Mouse (Mus musculus) urinary bladder, adult 18-20 months (tissue): ENCODE measurements at regions not wholly inside any gene's neighbourhood (a gene's known extent, or its start where the extent isn't known, plus 50 kb on each side); places are given as distances from the start of the nearest gene placed in this dataset.

Experiments
- DNase-seq, 2 experiments: peaks; one replicate each; pipeline ENCODE4 v3.0.0; 2022; ENCODE audit warnings: low spot score in 2 of 2, mixed read lengths in 2 of 2

GRCm38 (mm10) chr4:124075551-124075950, 157.7 kb upstream of the 4930535I16Rik start:
- DNase-seq: no peak

DNA sequence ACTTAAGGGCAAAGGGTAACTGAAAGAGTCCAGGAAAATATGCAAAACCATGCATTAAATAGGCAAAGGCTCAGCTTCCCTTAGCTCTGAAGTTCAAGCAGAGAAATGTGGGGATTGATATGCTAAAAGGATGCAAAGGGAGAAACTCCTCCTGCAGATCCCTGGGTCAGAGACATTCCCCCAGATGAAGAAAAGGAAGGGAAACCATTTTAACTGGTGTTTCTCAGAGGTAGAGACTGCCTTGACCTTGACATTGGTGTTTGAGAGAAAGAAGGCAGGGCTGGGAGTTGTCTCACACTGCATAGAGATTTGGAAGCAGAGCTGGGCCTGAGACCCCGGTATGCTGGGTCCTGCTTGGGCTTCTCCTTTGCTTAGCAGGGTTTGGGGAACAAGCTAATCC, 155.8 kb upstream of the 4930535I16Rik start:
- no peak for DNase-seq

- no peak for DNase-seq
Measured at GRCm38 (mm10) chr4:124064601-124065000, 146.8 kb upstream of the 4930535I16Rik start.

DNA sequence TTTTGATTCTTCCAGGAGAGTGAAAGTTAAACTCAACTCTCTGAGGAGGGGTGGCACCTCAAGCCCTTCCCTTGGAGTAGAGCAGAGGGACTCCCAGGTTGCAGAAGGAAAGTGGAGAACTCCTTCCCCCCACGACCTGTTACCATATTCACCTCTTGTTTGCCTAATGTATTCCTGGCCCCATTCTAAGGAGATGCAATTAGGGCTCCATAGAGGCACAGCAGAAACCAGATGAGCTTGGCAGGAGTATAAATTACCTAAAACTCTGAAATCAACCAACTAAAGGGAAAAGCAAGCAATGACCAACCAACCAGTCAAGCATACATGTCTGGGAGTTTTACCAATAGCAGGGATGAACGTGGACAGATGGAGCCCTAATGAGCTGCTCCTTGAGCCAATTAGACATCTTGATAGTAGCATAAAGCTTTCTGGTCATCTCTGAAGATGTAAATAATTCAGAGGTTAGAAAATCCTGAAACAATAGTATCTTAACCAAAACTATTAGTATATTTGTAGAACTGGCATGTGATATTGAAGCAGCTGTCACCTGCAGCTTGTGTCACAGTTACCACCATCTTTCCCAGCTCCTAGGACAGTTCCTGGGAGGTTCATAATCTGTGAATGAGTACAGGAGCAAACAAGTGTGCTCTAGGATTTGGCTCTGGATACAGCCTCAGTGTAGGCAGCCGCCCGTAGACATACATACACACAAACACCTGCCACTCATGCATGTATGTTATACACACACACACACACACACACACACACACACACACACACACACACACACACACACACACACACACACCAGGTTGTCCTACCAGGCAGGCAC, 145.7 kb upstream of the 4930535I16Rik start:
- DNase-seq: no peak

- DNase-seq: no peak
Measured at GRCm38 (mm10) chr4:124057607-124058006, 139.8 kb upstream of the 4930535I16Rik start.

GRCm38 (mm10) chr4:124054240-124054760, 136.5 kb upstream of the 4930535I16Rik start:
- no peak for DNase-seq

GRCm38 (mm10) chr4:124053340-124054038, 135.7 kb upstream of the 4930535I16Rik start:
- DNase-seq: no peak

DNA sequence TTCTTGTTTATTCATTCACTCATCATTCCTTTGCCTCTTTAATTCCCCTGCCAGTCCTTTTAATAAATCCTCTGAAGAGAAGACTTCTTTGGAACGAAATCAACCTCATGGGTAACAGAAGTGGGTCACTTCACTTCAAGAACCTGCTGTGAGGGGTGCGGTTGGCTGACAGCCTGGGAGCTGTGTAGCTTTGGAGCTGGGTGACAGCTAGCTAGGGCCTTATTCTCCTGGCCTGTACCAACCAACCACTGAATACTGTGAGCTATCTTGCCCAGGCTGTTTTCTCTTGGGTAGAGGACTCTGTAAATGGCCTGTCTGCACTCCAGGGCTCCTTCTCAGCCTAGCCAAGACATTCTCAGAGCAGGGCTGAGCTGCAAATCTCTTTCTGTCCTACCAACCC, 134.6 kb upstream of the 4930535I16Rik start:
- DNase-seq: no peak

- DNase-seq: no peak
Measured at GRCm38 (mm10) chr4:124048348-124048831, 130.6 kb upstream of the 4930535I16Rik start.

DNA sequence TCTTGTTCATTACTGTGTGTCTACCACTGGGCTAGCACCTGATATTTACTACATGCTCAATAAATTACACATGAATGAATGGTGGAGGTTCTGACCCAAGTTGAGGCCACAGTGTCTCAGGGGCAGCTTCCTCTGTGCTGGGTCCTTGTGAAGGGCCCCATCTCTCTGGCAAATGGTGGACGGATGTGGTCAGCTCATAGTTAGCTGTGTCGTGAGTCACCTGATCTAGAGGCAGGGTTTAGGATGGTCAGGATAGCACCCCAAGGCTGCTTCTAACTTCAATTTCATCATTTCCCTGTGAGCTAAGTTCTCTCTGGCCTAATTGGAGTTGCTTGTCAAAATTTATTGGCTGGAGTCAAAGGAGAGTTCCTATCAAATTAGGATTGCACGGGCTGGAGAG, 130.1 kb upstream of the 4930535I16Rik start:
- DNase-seq: no peak

DNA sequence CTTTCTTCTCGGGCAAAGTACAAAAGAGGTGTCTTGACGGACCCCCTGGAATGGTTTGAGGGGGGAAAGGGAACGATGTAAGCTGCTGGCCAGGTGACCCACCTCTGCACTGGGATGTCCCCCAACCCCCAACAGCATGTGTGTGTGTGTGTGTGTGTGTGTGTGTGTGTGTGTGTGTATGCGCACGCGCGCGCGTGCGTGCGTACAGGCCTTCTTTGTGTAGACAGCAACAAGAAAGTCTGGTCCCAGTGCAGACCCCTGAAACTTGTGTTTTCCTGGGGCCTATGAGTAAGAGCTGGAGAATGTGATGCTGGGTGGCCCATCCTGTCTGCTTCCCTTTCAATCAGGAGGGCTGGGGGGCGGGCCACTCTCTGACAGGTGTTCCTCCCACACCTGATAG, 118.7 kb upstream of the 4930535I16Rik start:
- no peak for DNase-seq

- no peak for DNase-seq
Measured at GRCm38 (mm10) chr4:124035657-124036061, 117.8 kb upstream of the 4930535I16Rik start.

DNA sequence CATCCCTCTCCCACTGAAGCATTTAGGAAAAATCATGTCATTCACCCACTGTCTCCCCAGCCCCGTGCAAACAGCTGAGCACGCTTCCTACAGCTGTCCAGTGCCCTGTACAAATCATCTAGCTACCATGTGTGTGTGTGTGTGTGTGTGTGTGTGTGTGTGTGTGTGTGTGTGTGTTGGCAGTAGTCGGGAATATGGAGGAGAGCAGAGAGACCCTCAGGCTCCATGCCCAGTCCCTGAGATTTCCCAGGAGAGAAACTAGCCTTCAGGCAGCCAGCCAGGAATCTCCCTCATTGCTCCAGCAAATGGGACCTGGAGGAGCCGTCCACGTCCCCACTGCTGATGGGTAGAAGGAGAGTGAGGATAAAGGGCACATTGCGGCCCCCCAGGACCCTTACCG, 117.4 kb upstream of the 4930535I16Rik start:
- DNase-seq: no peak

GRCm38 (mm10) chr4:124028061-124028460, 110.2 kb upstream of the 4930535I16Rik start:
- no peak for DNase-seq

DNA sequence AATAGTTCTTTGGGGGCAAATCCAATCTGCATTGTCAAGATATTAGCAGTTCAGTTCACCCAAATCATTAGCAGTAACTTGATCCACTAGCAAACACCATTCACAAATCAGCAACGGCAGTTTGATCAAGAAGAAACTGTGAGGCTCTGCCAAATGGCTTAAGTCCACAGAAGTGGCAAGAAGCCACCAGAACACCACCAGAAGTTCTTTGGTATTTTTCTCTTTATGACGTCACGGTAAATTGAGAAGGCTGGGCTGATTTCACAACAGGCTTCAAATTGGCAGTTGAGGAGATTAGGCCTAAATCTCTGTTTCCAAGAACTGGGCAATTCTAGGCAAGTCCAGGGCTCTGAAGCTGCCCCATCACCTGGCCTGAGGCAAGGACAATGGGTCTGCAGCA, 98.6 kb upstream of the 4930535I16Rik start:
- no peak for DNase-seq

GRCm38 (mm10) chr4:124015323-124015722, 97.5 kb upstream of the 4930535I16Rik start:
- DNase-seq: no peak

DNA sequence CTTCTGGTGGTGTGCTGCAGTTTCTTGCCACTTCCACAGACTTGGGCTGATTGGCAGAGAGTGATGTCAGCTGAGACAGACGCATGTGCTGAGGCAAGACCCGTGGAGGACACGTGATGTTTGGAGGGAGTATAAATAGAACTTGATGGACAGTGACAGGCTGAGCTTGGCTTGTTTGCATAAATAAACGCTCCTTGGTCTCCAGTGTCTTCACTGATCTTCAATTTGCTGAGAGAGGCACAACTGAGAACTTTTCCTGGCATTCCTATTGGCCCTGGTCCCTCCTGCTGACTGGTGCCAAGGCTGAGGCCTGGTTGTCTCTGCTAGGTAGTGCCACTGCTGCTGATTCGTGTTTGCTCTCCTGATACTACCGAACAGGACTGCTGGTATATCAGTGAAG, 94.6 kb upstream of the 4930535I16Rik start:
- no peak for DNase-seq

GRCm38 (mm10) chr4:124008725-124009124, 90.9 kb upstream of the 4930535I16Rik start:
- DNase-seq: no peak

DNA sequence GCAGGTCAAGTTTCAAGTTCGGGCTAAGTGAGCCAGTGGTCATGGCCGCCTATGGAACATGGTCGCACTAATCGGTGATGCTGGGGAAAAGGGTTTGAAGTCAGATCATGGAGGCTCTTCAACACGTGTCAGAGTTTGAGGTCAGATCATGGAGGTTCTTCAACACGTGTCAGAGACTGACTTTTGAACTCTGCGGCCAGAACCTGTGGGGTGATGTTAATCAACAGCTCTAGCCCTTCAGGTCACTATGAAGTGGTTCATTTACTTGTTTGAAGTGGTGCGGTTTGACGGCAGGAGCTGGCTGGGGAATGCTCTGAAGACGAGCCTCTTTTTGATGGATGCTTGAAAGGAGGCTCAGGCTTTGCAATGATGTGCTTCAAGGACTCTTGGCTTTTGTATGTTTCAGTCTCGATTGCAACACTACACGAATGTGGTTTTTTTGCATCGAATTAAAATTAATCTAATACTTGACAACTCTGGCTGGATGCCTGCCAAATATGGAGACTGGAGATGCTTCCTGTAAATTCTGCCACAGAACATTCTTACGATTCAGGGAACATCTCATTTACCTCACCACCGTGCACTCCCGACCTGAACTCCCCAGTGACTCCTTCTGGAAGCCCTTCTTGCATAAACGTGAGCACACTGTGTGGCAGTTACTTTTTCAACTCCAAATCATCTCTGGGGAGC, 87.9 kb upstream of the 4930535I16Rik start:
- no peak for DNase-seq

GRCm38 (mm10) chr4:124002760-124003159, 84.9 kb upstream of the 4930535I16Rik start:
- no peak for DNase-seq

GRCm38 (mm10) chr4:124002105-124002504, 84.3 kb upstream of the 4930535I16Rik start:
- DNase-seq: no peak

DNA sequence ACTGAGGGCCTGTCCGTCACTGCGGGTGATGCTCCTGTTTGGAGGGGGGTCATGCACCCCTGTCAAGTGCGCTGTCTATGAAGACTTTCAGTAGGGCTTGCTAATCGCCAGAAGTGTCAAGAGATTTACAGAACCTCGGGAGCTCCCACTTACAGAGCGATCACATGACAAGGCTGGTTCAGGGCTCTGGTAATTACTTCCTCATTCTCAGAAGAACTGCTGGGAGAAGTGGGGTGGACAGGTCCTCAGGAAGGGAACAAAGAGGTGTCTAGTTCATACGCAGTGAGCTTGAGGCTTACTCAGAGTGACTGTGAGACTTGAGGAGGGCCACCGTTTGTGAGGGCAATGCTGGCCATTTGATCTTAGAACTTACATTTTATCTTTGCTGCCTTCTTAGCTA, 78.0 kb upstream of the 4930535I16Rik start:
- DNase-seq: no peak
